Mouse (Mus musculus) kidney, postnatal 0 days (tissue): ENCODE measurements at regions not wholly inside any gene's neighbourhood (a gene's known extent, or its start where the extent isn't known, plus 50 kb on each side); places are given as distances from the start of the nearest gene placed in this dataset.
A peak's percentile ranks its signal among the peaks of the same experiment; 100 is the strongest.

Source experiments
- ATAC-seq: fragments of 200-750 bp; cut with Nextera tagmentation; replicated peaks from 2 replicates; pipeline ENCODE4 v1.8.0; 2017; ENCODE audit warnings: low read depth, moderate number of reproducible peaks, moderate TSS enrichment, moderate library complexity; ENCODE audit not compliant: low FRiP score
- DNase-seq: peaks from one replicate; pipeline ENCODE4 v3.0.0-alpha.2; 2016; ENCODE audit warnings: low spot score
- H3K27ac ChIP-seq: fragments of 300-500 bp; sonication (generic); 2 replicates; pipeline ENCODE4 v1.5.1; 2014; ENCODE audit warnings: mild to moderate bottlenecking
- H3K27me3 ChIP-seq: fragments of 300-500 bp; sonication (generic); 2 replicates; pipeline ENCODE4 v1.6.1; 2014; ENCODE audit warnings: low read length, mixed read lengths; ENCODE audit not compliant: insufficient read depth
- H3K36me3 ChIP-seq: fragments of 300-500 bp; sonication (generic); 2 replicates; pipeline ENCODE4 v1.6.1; 2014; ENCODE audit warnings: low read length, mixed read lengths; ENCODE audit not compliant: insufficient read depth
- H3K4me1 ChIP-seq: fragments of 300-500 bp; sonication (generic); replicated peaks from 2 replicates; pipeline ENCODE4 v1.6.1; 2014; ENCODE audit warnings: antibody characterized with exemption, low read length, mixed read lengths; ENCODE audit not compliant: insufficient read depth
- H3K4me2 ChIP-seq: fragments of 300-500 bp; sonication (generic); 2 replicates; pipeline ENCODE4 v1.6.1; 2014; ENCODE audit warnings: mild to moderate bottlenecking, low read length, moderate library complexity, mixed read lengths
- H3K4me3 ChIP-seq: fragments of 300-500 bp; sonication (generic); replicated peaks from 2 replicates; pipeline ENCODE4 v1.5.1; 2014; ENCODE audit warnings: low read depth, low read length
- H3K9ac ChIP-seq: fragments of 300-500 bp; sonication (generic); 2 replicates; pipeline ENCODE4 v1.6.1; 2014; ENCODE audit warnings: low read depth, low read length
- H3K9me3 ChIP-seq: fragments of 300-500 bp; sonication (generic); replicated peaks from 2 replicates; pipeline ENCODE4 v1.6.1; 2016; ENCODE audit warnings: low read length, inconsistent platforms, mixed read lengths
- CTCF ChIP-seq: IDR thresholded peaks from 2 replicates; pipeline ENCODE4 v1.5.1; 2016; ENCODE audit warnings: antibody characterized with exemption, low read depth, mild to moderate bottlenecking, moderate library complexity
- WGBS: fragments of 180-500 bp; shearing (Covaris S2); extraction: QIAGEN DNeasy Blood & Tissue Kit; methylation state at CpG from one replicate; pipeline ENCODE4 v1.1.7; 2014; 5-methylcytosine and 5-hydroxymethylcytosine counted together

DNA sequence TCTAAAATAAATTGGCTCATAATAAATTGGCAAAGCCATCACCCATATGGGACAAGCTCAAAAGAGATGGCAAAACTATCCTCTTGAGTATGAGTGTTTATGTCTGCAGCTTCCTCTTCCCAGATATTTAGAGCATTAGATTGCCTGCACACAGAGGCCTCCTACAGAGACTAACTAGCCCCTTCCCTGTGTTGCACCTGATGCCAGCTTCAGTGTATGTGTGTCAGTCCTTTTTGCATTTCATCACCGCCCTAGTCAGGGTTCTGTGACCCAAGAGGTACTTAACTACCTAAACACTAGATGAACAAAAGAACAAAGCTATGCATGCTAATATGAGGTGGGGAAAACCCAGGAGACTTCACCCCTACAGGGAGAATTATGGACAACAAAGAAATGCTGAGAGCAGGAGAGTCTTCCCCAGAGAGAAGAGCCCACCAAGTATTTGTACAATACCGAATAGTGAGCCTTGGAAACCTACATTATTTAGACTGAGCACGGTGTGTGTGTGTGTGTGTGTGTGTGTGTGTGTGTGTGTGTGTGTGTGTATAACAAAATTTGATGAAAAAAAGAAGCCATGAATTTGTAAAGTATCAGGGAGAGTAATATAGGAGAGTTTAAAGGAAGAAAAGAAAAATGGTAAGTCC, 62.5 kb downstream of the Speer2 start:
- Histone ChIP-seq H3K4me3 (no peak overlapping the region), H3K27me3 (no peaks in the 10 kb centered on the region), H3K9ac (no peak overlapping the region), H3K4me2 (no peak overlapping the region), H3K36me3 (no peaks in the 10 kb centered on the region), H3K4me1 (no peaks in the 10 kb centered on the region), H3K27ac (no peak overlapping the region), H3K9me3 (no peaks in the 10 kb centered on the region)
- DNase-seq, result no peak
- WGBS, result 85% methylated on average over 3 of the region's 3 CpGs
- no peak for ATAC-seq
- no peak for TF ChIP-seq CTCF

DNA sequence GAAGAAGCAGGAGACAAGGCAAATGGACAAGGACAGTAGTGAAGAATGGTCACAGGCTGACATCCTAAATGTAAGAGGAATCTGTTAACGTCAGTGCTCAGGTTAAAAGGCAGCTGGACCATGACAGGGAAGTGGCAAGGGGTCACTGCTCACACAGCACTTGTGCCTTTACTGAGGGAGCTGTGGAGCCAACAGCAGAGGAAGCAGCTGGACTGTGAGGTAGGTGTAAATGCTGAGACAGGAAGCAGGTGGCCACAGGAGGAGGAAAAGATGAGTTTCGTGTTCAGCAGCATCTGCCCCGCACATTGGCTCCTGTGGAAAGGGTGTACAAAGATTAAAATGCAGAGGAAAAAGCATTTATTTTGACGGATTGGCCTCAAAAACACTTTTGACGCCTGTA, 67.2 kb downstream of the Speer2 start:
- peak; percentile 82 for ATAC-seq
- WGBS, result 44% methylated on average over 5 of the region's 5 CpGs
- no peak for TF ChIP-seq CTCF

DNA sequence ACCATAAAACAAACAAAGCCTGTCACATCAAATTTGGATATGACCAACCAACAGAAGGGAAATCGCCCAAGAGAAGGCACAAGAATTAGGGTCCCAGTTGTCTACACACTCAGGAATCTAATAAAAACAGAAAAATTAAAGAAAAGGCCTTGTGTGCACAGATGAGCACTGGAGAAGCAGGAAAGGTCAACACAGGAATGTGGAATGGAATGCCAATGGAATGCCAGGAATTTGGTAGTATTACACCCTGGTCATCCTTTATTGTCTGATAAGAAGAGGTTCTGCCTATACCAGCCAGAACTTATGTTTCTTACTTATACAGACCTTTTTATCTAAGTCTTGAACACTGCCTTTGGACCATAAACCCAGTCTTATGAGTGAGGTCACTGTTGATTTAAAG, 72.9 kb downstream of the Speer2 start:
- TF ChIP-seq CTCF, result no peak
- ATAC-seq, result no peak

More for the DNA sequence above, 67.2 kb downstream of the Speer2 start:
- Histone ChIP-seq H3K36me3 (no peaks in the 10 kb centered on the region), H3K4me2 (no peak overlapping the region), H3K4me3 (no peak overlapping the region), H3K4me1 (no peaks in the 10 kb centered on the region), H3K9ac (no peak overlapping the region), H3K27me3 (no peaks in the 10 kb centered on the region), H3K27ac (no peak overlapping the region), H3K9me3 (no peaks in the 10 kb centered on the region)
- DNase-seq, result peak; percentile 61

DNA sequence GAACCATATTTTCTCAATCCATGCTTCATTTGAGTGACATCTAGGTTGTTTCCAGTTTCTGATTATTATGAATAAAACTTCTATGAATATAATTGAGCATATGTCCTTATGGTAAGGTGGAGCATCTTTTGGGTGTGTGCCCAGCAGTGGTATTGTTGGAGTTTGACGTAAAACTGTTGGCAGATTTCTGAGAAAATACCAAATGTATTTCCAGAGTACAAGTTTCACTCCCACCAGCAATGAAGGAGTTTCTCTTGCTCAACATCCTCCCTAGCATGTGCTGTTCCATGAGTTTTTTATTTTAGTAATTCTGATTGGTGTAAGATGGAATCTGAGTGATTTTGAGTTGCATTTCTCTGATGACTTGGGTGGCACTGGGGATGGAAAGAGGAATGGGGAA, 92.8 kb downstream of the Speer2 start:
- Histone ChIP-seq H3K4me1 (no peaks in the 10 kb centered on the region), H3K9me3 (no peaks in the 10 kb centered on the region), H3K4me2 (no peak overlapping the region), H3K27ac (no peak overlapping the region), H3K27me3 (no peaks in the 10 kb centered on the region), H3K9ac (no peak overlapping the region), H3K4me3 (no peak overlapping the region), H3K36me3 (no peaks in the 10 kb centered on the region)
- WGBS, result 90% methylated on average over 1 of the region's 1 CpGs
- DNase-seq, result no peak
- no peak for ATAC-seq
- no peak for TF ChIP-seq CTCF

More for the DNA sequence above, 72.9 kb downstream of the Speer2 start:
- Histone ChIP-seq H3K9ac (no peak overlapping the region), H3K4me3 (no peak overlapping the region), H3K4me1 (no peaks in the 10 kb centered on the region), H3K27ac (no peak overlapping the region), H3K9me3 (no peaks in the 10 kb centered on the region), H3K27me3 (no peaks in the 10 kb centered on the region), H3K36me3 (no peaks in the 10 kb centered on the region), H3K4me2 (no peak overlapping the region)
- DNase-seq, result no peak
- WGBS, result 72% methylated on average over 1 of the region's 1 CpGs
